Mouse (Mus musculus) CH12.LX (cell line): ENCODE measurements around the gene Odf4.

Experiments used
- CTCF ChIP-seq, 2 experiments: IDR thresholded peaks in 1 of 2; conservative IDR thresholded peaks in 1 of 2; 2 replicates each; pipeline ENCODE4 v1.5.1; 2011 to 2012; ENCODE audit warnings: low read depth in 2 of 2, low read length in 2 of 2, improper control_type of control experiment in 1 of 2, inconsistent platforms in 1 of 2, mild to moderate bottlenecking in 1 of 2, moderate library complexity in 1 of 2
- IRF4 ChIP-seq: IDR thresholded peaks from 2 replicates; pipeline ENCODE4 v1.6.1; 2014; ENCODE audit warnings: low read depth, mild to moderate bottlenecking, inconsistent platforms, low read length, improper control_type of control experiment
- KAT2A ChIP-seq: IDR thresholded peaks from 2 replicates; pipeline ENCODE4 v1.6.1; 2012; ENCODE audit warnings: low read length, improper control_type of control experiment, inconsistent platforms; ENCODE audit not compliant: insufficient replicate concordance
- MAFK ChIP-seq: IDR thresholded peaks from 2 replicates; pipeline ENCODE4 v1.6.1; 2011; ENCODE audit warnings: low read length, improper control_type of control experiment; ENCODE audit not compliant: insufficient replicate concordance
- MAX ChIP-seq: IDR thresholded peaks from 2 replicates; pipeline ENCODE4 v1.6.1; 2011; ENCODE audit warnings: low read length, improper control_type of control experiment
- MAZ ChIP-seq: IDR thresholded peaks from 2 replicates; pipeline ENCODE4 v1.6.1; 2012; ENCODE audit warnings: low read depth, mild to moderate bottlenecking, inconsistent platforms, low read length, improper control_type of control experiment, moderate library complexity
- NELFE ChIP-seq: IDR thresholded peaks from 2 replicates; pipeline ENCODE4 v1.6.1; 2011; ENCODE audit warnings: low read depth, low read length, improper control_type of control experiment
- POLR2A ChIP-seq: IDR thresholded peaks from 2 replicates; pipeline ENCODE4 v1.6.1; 2011; ENCODE audit warnings: low read depth, mild to moderate bottlenecking, improper control_type of control experiment, low read length
- RAD21 ChIP-seq: IDR thresholded peaks from 2 replicates; pipeline ENCODE4 v1.6.1; 2011; ENCODE audit warnings: low read depth, mild to moderate bottlenecking, low read length, improper control_type of control experiment, moderate library complexity
- USF1 ChIP-seq: IDR thresholded peaks from 2 replicates; pipeline ENCODE4 v1.6.1; 2014; ENCODE audit warnings: low read depth, mild to moderate bottlenecking, inconsistent platforms, low read length, improper control_type of control experiment

- TF ChIP-seq IRF4, result no peak
- no peak for TF ChIP-seq CTCF (conservative IDR thresholded peaks at IDR 0.05 in 1 of 2, IDR thresholded peaks at IDR 0.05 in 1 of 2; ENCODE audit: low read depth in 2 of 2, low read length in 2 of 2)
- TF ChIP-seq NELFE, result no peak
- no peak for TF ChIP-seq RAD21
- TF ChIP-seq POLR2A, result no peak
- no peak for TF ChIP-seq KAT2A
- TF ChIP-seq USF1, result no peak
- no peak for TF ChIP-seq MAX
- no peak for TF ChIP-seq MAFK
- no peak for TF ChIP-seq MAZ
Measured at GRCm38 (mm10) chr11:68966554-68966953, 39.7 kb upstream of the Odf4 start.
